Mouse (Mus musculus) MEL (cell line): Measurements from ENCODE around the gene Arf6. TPM values are rescaled to one million over a fixed set of nuclear protein-coding genes. Genes with fewer than 3 reads are reported as not detected.

Experiments
- DNase-seq: peaks from one replicate; pipeline ENCODE4 v3.0.0; 2011; ENCODE audit warnings: low read depth, low spot score
- H3K27ac ChIP-seq: 2 replicates; pipeline ENCODE4 v1.5.1; 2012; ENCODE audit warnings: low read depth, mild to moderate bottlenecking, control low read depth, low read length, moderate library complexity; ENCODE audit not compliant: control insufficient read depth
- H3K27me3 ChIP-seq, 2 experiments: fragments of 150-350 bp in 1 of 2; sonication (generic) in 1 of 2; 2 replicates each; pipeline ENCODE4 v1.6.1; 2012; ENCODE audit warnings: low read length in 2 of 2, mild to moderate bottlenecking in 2 of 2, improper control_type of control experiment in 1 of 2, moderate library complexity in 1 of 2; ENCODE audit not compliant: insufficient read depth in 2 of 2, control insufficient read depth in 1 of 2
- H3K36me3 ChIP-seq, 2 experiments: 2 replicates each; pipeline ENCODE4 v1.6.1; 2012 to 2014; ENCODE audit warnings: low read length in 2 of 2, improper control_type of control experiment in 1 of 2, inconsistent platforms in 1 of 2, mild to moderate bottlenecking in 1 of 2; ENCODE audit not compliant: insufficient read depth in 2 of 2, control insufficient read depth in 1 of 2
- H3K4me1 ChIP-seq, 2 experiments: fragments of 150-350 bp in 1 of 2; sonication (generic) in 1 of 2; 2 replicates each; pipeline ENCODE4 v1.6.1; 2012; ENCODE audit warnings: low read length in 2 of 2, improper control_type of control experiment in 1 of 2, mild to moderate bottlenecking in 1 of 2; ENCODE audit not compliant: insufficient read depth in 2 of 2, control insufficient read depth in 1 of 2
- H3K4me3 ChIP-seq, 2 experiments: fragments of 150-350 bp in 1 of 2; sonication (generic) in 1 of 2; 2 replicates each; pipeline ENCODE4 v1.5.1; 2012; ENCODE audit warnings: low read depth in 2 of 2, low read length in 2 of 2, mild to moderate bottlenecking in 2 of 2, moderate library complexity in 2 of 2, control low read depth in 1 of 2, improper control_type of control experiment in 1 of 2; ENCODE audit not compliant: control insufficient read depth in 1 of 2, insufficient read depth in 1 of 2
- H3K79me2 ChIP-seq: 2 replicates; pipeline ENCODE4 v1.6.1; 2012; ENCODE audit warnings: mild to moderate bottlenecking, low read length, moderate library complexity; ENCODE audit not compliant: control insufficient read depth, poor library complexity, insufficient read depth
- H3K9ac ChIP-seq: 2 replicates; pipeline ENCODE4 v1.6.1; 2012; ENCODE audit warnings: low read depth, mild to moderate bottlenecking, control low read depth, low read length, moderate library complexity; ENCODE audit not compliant: control insufficient read depth, poor library complexity, severe bottlenecking
- H3K9me3 ChIP-seq: fragments of 150-350 bp; sonication (generic); replicated peaks from 2 replicates; pipeline ENCODE4 v1.6.1; 2012; ENCODE audit warnings: mild to moderate bottlenecking, low read length, improper control_type of control experiment, moderate library complexity; ENCODE audit not compliant: insufficient read depth
- CTCF ChIP-seq, 3 experiments: IDR thresholded peaks in 2 of 3; conservative IDR thresholded peaks in 1 of 3; 2 replicates each; pipeline ENCODE4 v1.5.1; 2011 to 2012; ENCODE audit warnings: low read length in 3 of 3, low read depth in 2 of 3, mild to moderate bottlenecking in 2 of 3, improper control_type of control experiment in 1 of 3, inconsistent platforms in 1 of 3, mixed read lengths in 1 of 3, moderate library complexity in 1 of 3; ENCODE audit not compliant: control insufficient read depth in 1 of 3, insufficient read depth in 1 of 3, poor library complexity in 1 of 3, severe bottlenecking in 1 of 3
- ELF1 ChIP-seq: IDR thresholded peaks from 2 replicates; pipeline ENCODE4 v1.6.1; 2014; ENCODE audit warnings: low read depth, mild to moderate bottlenecking, inconsistent platforms, low read length, improper control_type of control experiment, moderate library complexity
- EP300 ChIP-seq, 2 experiments: IDR thresholded peaks; 2 replicates each; pipeline ENCODE4 v1.6.1; 2011; ENCODE audit warnings: improper control_type of control experiment in 2 of 2, low read length in 2 of 2, low read depth in 1 of 2, mild to moderate bottlenecking in 1 of 2
- ETS1 ChIP-seq: IDR thresholded peaks from 2 replicates; pipeline ENCODE4 v1.6.1; 2012; ENCODE audit warnings: low read depth, mild to moderate bottlenecking, inconsistent platforms, low read length, improper control_type of control experiment, moderate library complexity
- GABPA ChIP-seq: IDR thresholded peaks from 2 replicates; pipeline ENCODE4 v1.6.1; 2012; ENCODE audit warnings: low read depth, mild to moderate bottlenecking, inconsistent platforms, low read length, improper control_type of control experiment, moderate library complexity
- GATA1 ChIP-seq: IDR thresholded peaks from 2 replicates; pipeline ENCODE4 v1.6.1; 2011; ENCODE audit warnings: low read depth, low read length, improper control_type of control experiment
- HCFC1 ChIP-seq: IDR thresholded peaks from 2 replicates; pipeline ENCODE4 v1.6.1; 2012; ENCODE audit warnings: low read depth, mild to moderate bottlenecking, inconsistent platforms, low read length, improper control_type of control experiment, moderate library complexity
- JUND ChIP-seq: IDR thresholded peaks from 2 replicates; pipeline ENCODE4 v1.6.1; 2011; ENCODE audit warnings: low read depth, mild to moderate bottlenecking, improper control_type of control experiment, low read length
- KAT2A ChIP-seq: conservative IDR thresholded peaks from 2 replicates; pipeline ENCODE4 v1.6.1; 2012; ENCODE audit warnings: low read depth, low read length, improper control_type of control experiment, inconsistent platforms
- MAX ChIP-seq: IDR thresholded peaks from 2 replicates; pipeline ENCODE4 v1.6.1; 2011; ENCODE audit warnings: low read length, improper control_type of control experiment
- MAZ ChIP-seq: IDR thresholded peaks from 2 replicates; pipeline ENCODE4 v1.6.1; 2012; ENCODE audit warnings: low read depth, mild to moderate bottlenecking, inconsistent platforms, low read length, improper control_type of control experiment
- MEF2A ChIP-seq: IDR thresholded peaks from 2 replicates; pipeline ENCODE4 v1.6.1; 2014; ENCODE audit warnings: low read depth, mild to moderate bottlenecking, inconsistent platforms, low read length, improper control_type of control experiment; ENCODE audit not compliant: poor library complexity, insufficient replicate concordance, severe bottlenecking; ENCODE audit errors: extremely low read depth
- MXI1 ChIP-seq: IDR thresholded peaks from 2 replicates; pipeline ENCODE4 v1.6.1; 2011; ENCODE audit warnings: mild to moderate bottlenecking, low read depth, low read length, improper control_type of control experiment
- MYC ChIP-seq: IDR thresholded peaks from 2 replicates; pipeline ENCODE4 v1.6.1; 2011; ENCODE audit warnings: low read depth, mild to moderate bottlenecking, low read length, improper control_type of control experiment, moderate library complexity
- NRF1 ChIP-seq: IDR thresholded peaks from 2 replicates; pipeline ENCODE4 v1.6.1; 2014; ENCODE audit warnings: low read depth, mild to moderate bottlenecking, inconsistent platforms, low read length, improper control_type of control experiment, moderate library complexity; ENCODE audit not compliant: poor library complexity, insufficient read depth, severe bottlenecking
- POLR2A ChIP-seq, 2 experiments: IDR thresholded peaks; 2 replicates each; pipeline ENCODE4 v1.6.1; 2011 to 2012; ENCODE audit warnings: low read length in 2 of 2, mild to moderate bottlenecking in 2 of 2, control low read depth in 1 of 2, improper control_type of control experiment in 1 of 2, low read depth in 1 of 2, moderate library complexity in 1 of 2; ENCODE audit not compliant: control insufficient read depth in 1 of 2, insufficient read depth in 1 of 2, poor library complexity in 1 of 2
- POLR2AphosphoS2 ChIP-seq: IDR thresholded peaks from 2 replicates; pipeline ENCODE4 v1.6.1; 2011; ENCODE audit warnings: low read length, improper control_type of control experiment
- RAD21 ChIP-seq: IDR thresholded peaks from 2 replicates; pipeline ENCODE4 v1.6.1; 2011; ENCODE audit warnings: mild to moderate bottlenecking, low read depth, low read length, improper control_type of control experiment
- RCOR1 ChIP-seq: IDR thresholded peaks from 2 replicates; pipeline ENCODE4 v1.6.1; 2012; ENCODE audit warnings: low read depth, mild to moderate bottlenecking, inconsistent platforms, low read length, improper control_type of control experiment
- SIN3A ChIP-seq: IDR thresholded peaks from 2 replicates; pipeline ENCODE4 v1.6.1; 2012; ENCODE audit warnings: low read length, improper control_type of control experiment, inconsistent platforms
- SMC3 ChIP-seq: IDR thresholded peaks from 2 replicates; pipeline ENCODE4 v1.6.1; 2011; ENCODE audit warnings: low read depth, low read length, improper control_type of control experiment
- TCF12 ChIP-seq: IDR thresholded peaks from 2 replicates; pipeline ENCODE4 v1.6.1; 2014; ENCODE audit warnings: low read depth, mild to moderate bottlenecking, inconsistent platforms, low read length, improper control_type of control experiment, moderate library complexity
- UBTF ChIP-seq: IDR thresholded peaks from 2 replicates; pipeline ENCODE4 v1.6.1; 2012; ENCODE audit warnings: low read depth, mild to moderate bottlenecking, inconsistent platforms, low read length, improper control_type of control experiment, moderate library complexity, borderline replicate concordance; ENCODE audit not compliant: insufficient read depth
- USF1 ChIP-seq: IDR thresholded peaks from 2 replicates; pipeline ENCODE4 v1.6.1; 2014; ENCODE audit warnings: low read depth, mild to moderate bottlenecking, inconsistent platforms, low read length, improper control_type of control experiment, moderate library complexity
- ZC3H11A ChIP-seq: IDR thresholded peaks from 2 replicates; pipeline ENCODE4 v1.6.1; 2012; ENCODE audit warnings: low read depth, mild to moderate bottlenecking, inconsistent platforms, low read length, improper control_type of control experiment
- ZKSCAN1 ChIP-seq: IDR thresholded peaks from 2 replicates; pipeline ENCODE4 v1.6.1; 2012; ENCODE audit warnings: low read depth, mild to moderate bottlenecking, inconsistent platforms, low read length, improper control_type of control experiment, moderate library complexity
- ZMIZ1 ChIP-seq: IDR thresholded peaks from 2 replicates; pipeline ENCODE4 v1.6.1; 2012; ENCODE audit warnings: low read depth, mild to moderate bottlenecking, inconsistent platforms, low read length, improper control_type of control experiment, moderate library complexity
- ZNF384 ChIP-seq: IDR thresholded peaks from 2 replicates; pipeline ENCODE4 v1.6.1; 2012; ENCODE audit warnings: low read depth, mild to moderate bottlenecking, inconsistent platforms, low read length, improper control_type of control experiment
- polyA plus RNA-seq, 2 experiments: library from polyadenylated mRNA; stranded (reverse) in 1 of 2; unstranded in 1 of 2; fragments of >175 nt in 1 of 2; fragments of >200 nt in 1 of 2; gene quantifications; 2 replicates each; pipeline versions ENCODE4 v1.2.1 to v1.2.4; 2012; ENCODE audit warnings: low replicate concordance in 2 of 2, low read depth in 1 of 2; ENCODE audit not compliant: insufficient read length in 2 of 2, insufficient read depth in 1 of 2, missing spikeins in 1 of 2
- total RNA-seq: library from RNA; depleted of rRNA; stranded (reverse); fragments of 300-350 nt; gene quantifications from 2 replicates; pipeline ENCODE4 v1.2.3, GENCODE M21; 2012

Gene Arf6
- total and polyA plus RNA-seq, 3 experiments: 140 to 192 (median 181) TPM

GRCm38 (mm10) chr12:69360655-69360996 lies 11.3 kb upstream of the Arf6 start:
- no peak overlapping the region for H3K27ac ChIP-seq
- peak; percentile 89 for DNase-seq
- no peaks in the 10 kb centered on the region for H3K27me3 ChIP-seq
- H3K79me2 ChIP-seq: peaks cover 14% of the 10 kb centered on the region
- no peak overlapping the region; the same call in 1 of the 2 replicates for H3K9ac ChIP-seq
- no peak for TF ChIP-seq ZMIZ1
- TF ChIP-seq RAD21: peak; percentile 56
- peak; percentile 66 for TF ChIP-seq HCFC1
- TF ChIP-seq MEF2A: no peak
- peak; percentile 57 for TF ChIP-seq SMC3
- TF ChIP-seq JUND: peak; percentile 63; the same call in 1 of the 2 replicates
- TF ChIP-seq UBTF: no peak
- no peak; the same call in 1 of the 2 replicates for TF ChIP-seq KAT2A
- TF ChIP-seq POLR2AphosphoS2: no peak
- peak; percentile 15; the same call in 1 of the 2 replicates for TF ChIP-seq MAX
- TF ChIP-seq CTCF (IDR thresholded peaks at IDR 0.05 in 2 of 3, conservative IDR thresholded peaks at IDR 0.05 in 1 of 3; ENCODE audit: control insufficient read depth in 1 of 3, insufficient read depth in 1 of 3, low read depth in 2 of 3, low read length in 3 of 3, poor library complexity in 1 of 3, severe bottlenecking in 1 of 3): peak; percentile 20 to 100 (median 97); a peak in 5 of 6 replicates
- TF ChIP-seq SIN3A: peak; percentile 91
- TF ChIP-seq RCOR1: peak; percentile 78
- 0 out of 2 replicates have a peak, but pooled peaks have one; percentile 24 for TF ChIP-seq GATA1
- TF ChIP-seq TCF12: peak; percentile 62
- peak; percentile 71 for TF ChIP-seq ZNF384
- 0 out of 2 replicates have a peak, but pooled peaks have one; percentile 31 for TF ChIP-seq ZKSCAN1
- TF ChIP-seq ZC3H11A: peak; percentile 98
- peak in 1 of 2 experiments; percentile 31; a peak in 1 of 4 replicates for TF ChIP-seq EP300 (IDR thresholded peaks at IDR 0.05; ENCODE audit: low read depth in 1 of 2, low read length in 2 of 2)
- peak; percentile 86 for TF ChIP-seq MAZ
- peak; percentile 52; the same call in 1 of the 2 replicates for TF ChIP-seq ELF1
- TF ChIP-seq ETS1: peak; percentile 63
- TF ChIP-seq POLR2A (IDR thresholded peaks at IDR 0.05; ENCODE audit: control insufficient read depth in 1 of 2, insufficient read depth in 1 of 2, low read depth in 1 of 2, low read length in 2 of 2, poor library complexity in 1 of 2): no peak
- 0 out of 2 replicates have a peak, but pooled peaks have one; percentile 17 for TF ChIP-seq USF1
- no peak for TF ChIP-seq NRF1
- peak; percentile 79 for TF ChIP-seq MYC
- TF ChIP-seq MXI1: peak; percentile 23; the same call in 1 of the 2 replicates
- TF ChIP-seq GABPA: no peak
- peaks cover 0 to 17% of the 10 kb centered on the region in 2 experiments; a peak in 2 of 4 replicates for H3K36me3 ChIP-seq
- no peak overlapping the region for H3K4me3 ChIP-seq
- H3K4me1 ChIP-seq: peaks cover 0 to 7% of the 10 kb centered on the region in 2 experiments
- H3K9me3 ChIP-seq: no peaks in the 10 kb centered on the region
